Mouse (Mus musculus) macrophage (primary cell): Measurements from ENCODE around the gene Ten1. TPM values are rescaled to one million over a fixed set of nuclear protein-coding genes. Genes with fewer than 3 reads are reported as not detected.

ENCODE experiments used
- H3K27ac ChIP-seq: fragments of 350-480 bp; formaldehyde crosslinking; 2 replicates; pipeline ENCODE4 v1.9.0; 2021
- H3K36me3 ChIP-seq: fragments of 350-480 bp; formaldehyde crosslinking; 2 replicates; pipeline ENCODE4 v1.9.0; 2021; ENCODE audit errors: inconsistent target
- H3K4me3 ChIP-seq: fragments of 350-480 bp; formaldehyde crosslinking; 2 replicates; pipeline ENCODE4 v1.9.0; 2021; ENCODE audit errors: inconsistent target
- H3K79me2 ChIP-seq: fragments of 350-480 bp; formaldehyde crosslinking; 2 replicates; pipeline ENCODE4 v1.9.0; 2021; ENCODE audit errors: inconsistent target
- WGBS: methylation state at CpG from one replicate; pipeline ENCODE4 v1.1.7; 2026; ENCODE audit warnings: inconsistent platforms; ENCODE audit not compliant: missing documents; 5-methylcytosine and 5-hydroxymethylcytosine counted together
- polyA plus RNA-seq: library from polyadenylated mRNA; stranded (reverse); fragments of 250-400 nt; gene quantifications from 3 replicates; pipeline ENCODE4 v1.2.4, GENCODE M21; 2018; ENCODE audit warnings: inconsistent platforms
- total RNA-seq, 78 experiments: library from RNA; depleted of rRNA; stranded (reverse); fragments of 250-400 nt; gene quantifications; 1 replicate in 9 of 78; 2 replicates in 24 of 78; 3 replicates in 43 of 78; 4 replicates in 2 of 78; pipeline ENCODE4 v1.2.4; 2018; ENCODE audit warnings: inconsistent platforms in 56 of 78

Gene Ten1
- 10 to 100 TPM in 20 of 26 experiments, 1 to 10 TPM in 6; 6.3 to 33.7 (median 13.2) TPM for total RNA-seq (2018; cell fraction: chromatin; rRNA removed)
- 10 to 100 TPM; 38.0 to 74.1 (median 59.3) TPM for total RNA-seq (2018; cell fraction: cytosol; rRNA removed)
- total RNA-seq (2018; cell fraction: nucleus; rRNA removed), result 10 to 100 TPM in 23 of 26 experiments, 1 to 10 TPM in 3; 6.3 to 29.9 (median 20.8) TPM
- polyA plus RNA-seq, result 35.1 to 61.5 TPM (median 55.2 TPM) in 3 replicates

DNA sequence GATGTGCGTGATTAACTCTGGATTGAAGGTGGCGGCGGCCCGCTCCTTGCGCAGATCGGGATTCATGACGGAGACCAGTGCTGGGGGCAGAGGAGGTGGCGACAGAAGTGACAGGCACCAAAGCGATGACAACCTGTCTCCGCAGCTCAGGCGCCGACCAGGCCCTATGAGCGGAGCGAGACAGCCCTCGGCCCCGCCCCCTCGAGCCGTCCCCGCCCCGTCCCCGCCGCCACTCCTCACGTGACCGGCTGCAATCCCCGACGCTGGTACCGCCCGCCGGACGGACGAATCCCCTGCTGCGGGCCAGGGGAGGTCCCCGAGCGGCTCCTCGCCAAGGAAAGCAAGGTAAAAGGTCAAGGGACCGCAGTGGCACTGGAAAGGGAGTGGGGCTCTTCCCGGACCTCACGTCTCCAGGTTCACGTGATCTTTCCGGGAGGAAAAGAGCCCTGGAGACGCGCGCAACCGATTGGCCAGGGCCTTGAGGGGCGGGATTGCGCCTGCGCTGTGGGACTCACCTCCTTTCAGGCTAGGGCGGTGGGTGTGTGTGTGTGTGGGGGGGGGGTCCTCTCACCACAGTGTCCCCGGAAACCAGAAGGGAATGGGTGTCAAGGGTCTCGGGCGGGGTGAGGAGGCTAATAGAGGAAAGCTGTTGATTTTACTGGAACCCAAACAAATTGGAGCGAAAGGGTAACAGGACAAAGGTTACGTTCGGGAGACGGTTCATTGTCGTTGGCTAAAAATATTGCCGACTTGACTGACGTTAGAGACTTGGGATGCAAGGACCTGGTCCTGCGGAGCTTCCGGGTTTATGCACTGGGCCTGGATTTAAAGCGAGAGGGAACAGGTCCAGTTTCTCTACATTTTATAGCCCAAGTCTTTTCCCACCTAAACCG is at the start of gene Ten1, which contains the start of gene Acox1:
TSS of gene Ten1 (plus strand) at position 217 of the 893 bp plus-strand sequence.
TSS of gene Acox1 (minus strand) at position 407 of the 893 bp plus-strand sequence.
- Histone ChIP-seq H3K79me2 (peaks cover 66% of the 10 kb centered on the region), H3K4me3 (peak within 1 kb of the TSS; percentile 95), H3K36me3 (0 out of 2 replicates have a peak, but pooled peaks cover 6% of the 10 kb centered on the region), H3K27ac (peak within 1 kb of the TSS; percentile 91)
- 1% methylated on average over 40 of the region's 62 CpGs for WGBS

DNA sequence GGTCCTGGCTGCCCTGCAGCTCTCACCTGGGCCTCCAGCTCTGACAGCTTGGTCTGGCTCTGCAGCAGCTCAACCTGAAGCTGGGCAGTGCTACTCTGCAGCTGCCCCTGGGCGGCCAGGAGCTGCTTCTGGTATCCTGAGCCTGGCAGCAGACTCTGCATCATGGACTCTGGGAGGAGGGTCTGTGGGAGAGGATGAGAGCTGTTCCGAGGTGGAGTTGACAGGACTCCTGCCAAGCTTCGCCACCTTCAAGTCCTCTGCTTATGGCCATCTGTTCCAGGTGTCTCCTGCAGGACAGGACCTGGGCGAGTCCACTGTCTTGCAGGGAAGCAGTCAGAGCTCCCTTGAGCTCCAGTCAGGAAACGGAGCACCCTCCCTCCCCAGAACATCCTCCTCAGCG is 49.3 kb upstream of the Ten1 start:
- H3K4me3 ChIP-seq, result no peak overlapping the region
- peaks cover 41% of the 10 kb centered on the region; the same call in 1 of the 2 replicates for H3K36me3 ChIP-seq
- no peak overlapping the region for H3K27ac ChIP-seq
- no peaks in the 10 kb centered on the region for H3K79me2 ChIP-seq
- WGBS, result 100% methylated on average over 6 of the region's 6 CpGs

GRCm38 (mm10) chr11:116150960-116151359 is 47.7 kb upstream of the Ten1 start:
- Histone ChIP-seq H3K27ac (no peak overlapping the region), H3K4me3 (no peak overlapping the region), H3K36me3 (peaks cover 41% of the 10 kb centered on the region; the same call in 1 of the 2 replicates), H3K79me2 (no peaks in the 10 kb centered on the region)
- WGBS, result 100% methylated on average over 2 of the region's 2 CpGs

- no peaks in the 10 kb centered on the region; the same call in 1 of the 2 replicates for H3K36me3 ChIP-seq
- no peaks in the 10 kb centered on the region for H3K79me2 ChIP-seq
- H3K4me3 ChIP-seq, result no peak overlapping the region
- WGBS, result 94% methylated on average over 12 of the region's 12 CpGs
- H3K27ac ChIP-seq, result no peak overlapping the region
Observed at GRCm38 (mm10) chr11:116161312-116161711, 37.3 kb upstream of the Ten1 start.

- no peak overlapping the region for H3K27ac ChIP-seq
- no peaks in the 10 kb centered on the region for H3K79me2 ChIP-seq
- H3K4me3 ChIP-seq, result no peak overlapping the region
- no peaks in the 10 kb centered on the region for H3K36me3 ChIP-seq
- 92% methylated on average over 10 of the region's 10 CpGs for WGBS
Observed at GRCm38 (mm10) chr11:116162146-116162545, 36.5 kb upstream of the Ten1 start.

DNA sequence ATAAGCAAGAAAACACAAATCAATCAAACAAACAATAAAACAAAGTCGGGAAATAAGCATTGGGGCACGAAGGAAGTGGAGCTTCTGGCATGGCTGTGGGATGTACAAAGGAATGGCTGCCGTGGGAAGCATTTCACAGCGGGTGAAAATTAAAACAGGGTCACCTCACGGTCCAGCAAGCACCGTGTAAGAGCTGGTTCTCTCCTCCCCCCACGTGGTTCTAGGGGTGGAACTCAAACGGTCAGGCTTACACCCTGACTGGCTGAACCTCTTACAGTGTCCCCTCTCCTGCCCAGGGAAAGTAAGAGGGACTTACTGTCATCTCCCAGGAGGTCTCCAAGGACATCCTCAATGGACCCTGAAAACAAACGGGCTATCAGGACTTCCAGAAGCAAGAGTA is 35.7 kb upstream of the Ten1 start:
- Histone ChIP-seq H3K4me3 (no peak overlapping the region), H3K27ac (no peak overlapping the region), H3K36me3 (no peaks in the 10 kb centered on the region), H3K79me2 (no peaks in the 10 kb centered on the region)
- WGBS, result 77% methylated on average over 8 of the region's 9 CpGs

- peak overlapping the region; percentile 32; the same call in 1 of the 2 replicates for H3K27ac ChIP-seq
- H3K79me2 ChIP-seq, result no peaks in the 10 kb centered on the region
- peak overlapping the region; percentile 84 for H3K4me3 ChIP-seq
- H3K36me3 ChIP-seq, result no peaks in the 10 kb centered on the region
- 27% methylated on average over 6 of the region's 6 CpGs for WGBS
Observed at GRCm38 (mm10) chr11:116167232-116167631, 31.4 kb upstream of the Ten1 start.

- Histone ChIP-seq H3K27ac (peak within 1 kb of the TSS; percentile 32), H3K4me3 (peak within 1 kb of the TSS; percentile 84), H3K36me3 (peaks cover 4% of the 10 kb centered on the region; the same call in 1 of the 2 replicates), H3K79me2 (no peaks in the 10 kb centered on the region)
- under 1% methylated on average over 39 of the region's 40 CpGs for WGBS
Observed at GRCm38 (mm10) chr11:116167884-116168439, 30.7 kb upstream of the Ten1 start, which contains the start of gene Fbf1. TSS of gene Fbf1 (minus strand) at chr11:116168166.

- H3K79me2 ChIP-seq, result no peaks in the 10 kb centered on the region
- no peak overlapping the region for H3K4me3 ChIP-seq
- 88% methylated on average over 3 of the region's 3 CpGs for WGBS
- no peak overlapping the region for H3K27ac ChIP-seq
- peaks cover 17% of the 10 kb centered on the region; the same call in 1 of the 2 replicates for H3K36me3 ChIP-seq
Observed at GRCm38 (mm10) chr11:116169214-116169613, 29.4 kb upstream of the Ten1 start.

DNA sequence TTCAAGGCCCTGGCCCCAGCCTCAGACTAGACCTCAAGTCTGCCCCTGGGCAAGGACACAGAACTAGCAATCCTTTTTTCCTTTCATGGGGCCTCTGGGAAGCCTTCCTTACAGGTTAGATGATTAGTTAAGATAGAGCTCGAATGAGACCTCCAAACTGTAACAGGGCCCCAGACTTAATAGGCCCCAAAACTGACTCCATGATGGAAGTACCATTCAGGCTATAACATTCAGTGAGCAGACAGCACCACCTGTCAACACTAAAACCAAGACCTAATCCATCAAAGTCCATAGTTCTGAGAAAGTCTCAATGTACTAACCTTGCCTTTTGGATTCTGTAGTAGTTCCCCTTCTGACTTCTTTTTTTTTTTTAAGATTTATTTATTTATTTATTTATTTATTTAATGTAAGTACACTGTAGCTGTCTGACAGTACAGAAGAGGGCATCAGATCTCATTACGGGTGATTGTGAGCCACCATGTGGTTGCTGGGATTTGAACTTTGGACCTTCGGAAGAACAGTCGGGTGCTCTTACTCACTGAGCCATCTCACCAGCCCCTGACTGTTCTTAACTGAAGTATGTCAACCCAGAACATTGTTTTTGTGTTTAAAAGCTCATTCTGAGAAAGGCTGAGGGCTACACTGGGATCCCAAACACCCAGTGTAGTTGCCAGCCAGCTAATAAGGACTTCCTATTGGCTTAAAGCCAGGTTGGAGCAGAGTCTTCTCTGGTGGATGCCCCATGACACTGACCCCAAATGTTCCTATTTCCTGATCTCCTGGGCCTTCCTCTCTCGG is 28.5 kb upstream of the Ten1 start:
- Histone ChIP-seq H3K27ac (no peak overlapping the region), H3K36me3 (peaks cover 27% of the 10 kb centered on the region), H3K4me3 (no peak overlapping the region), H3K79me2 (no peaks in the 10 kb centered on the region)
- WGBS, result 76% methylated on average over 5 of the region's 5 CpGs

- H3K27ac ChIP-seq, result no peak overlapping the region
- peaks cover 34% of the 10 kb centered on the region for H3K36me3 ChIP-seq
- WGBS, result 100% methylated on average over 2 of the region's 2 CpGs
- no peaks in the 10 kb centered on the region for H3K79me2 ChIP-seq
- no peak overlapping the region for H3K4me3 ChIP-seq
Observed at GRCm38 (mm10) chr11:116171959-116172358, 26.7 kb upstream of the Ten1 start.

DNA sequence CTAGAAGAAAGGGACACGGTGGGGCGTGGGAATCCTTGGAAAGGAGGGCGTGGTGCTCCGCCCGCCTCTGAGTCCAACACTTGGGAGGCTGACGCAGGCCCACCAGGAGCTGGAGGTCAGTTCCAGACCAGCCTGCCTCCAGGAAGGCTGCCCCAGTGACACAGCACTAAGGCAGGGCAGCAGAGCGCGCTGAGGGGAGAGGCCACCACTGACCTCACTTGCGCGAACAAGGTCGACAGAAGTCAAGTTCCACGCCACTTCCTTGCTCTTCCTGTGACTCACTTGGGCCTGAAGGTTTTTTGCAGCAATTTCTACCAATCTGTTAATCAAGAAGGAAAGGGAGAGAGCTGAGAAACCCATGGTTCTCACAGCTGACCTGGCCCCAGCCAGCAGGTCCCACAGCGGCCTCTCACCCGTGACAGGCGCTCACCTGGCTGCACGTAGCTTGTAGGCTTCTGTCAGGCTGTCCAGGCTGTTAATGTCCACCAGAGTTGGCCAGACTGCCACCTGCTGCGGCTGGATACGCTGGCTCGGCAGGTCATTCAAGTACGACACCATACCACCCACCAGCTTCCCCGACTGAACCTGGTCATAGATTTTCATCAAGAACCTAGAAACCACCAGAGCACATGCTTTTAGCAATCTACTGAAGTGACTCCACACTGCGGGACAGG is 23.7 kb upstream of the Ten1 start:
- no peak overlapping the region for H3K27ac ChIP-seq
- peaks cover 61% of the 10 kb centered on the region for H3K36me3 ChIP-seq
- no peaks in the 10 kb centered on the region for H3K79me2 ChIP-seq
- no peak overlapping the region for H3K4me3 ChIP-seq
- WGBS, result 95% methylated on average over 20 of the region's 22 CpGs

DNA sequence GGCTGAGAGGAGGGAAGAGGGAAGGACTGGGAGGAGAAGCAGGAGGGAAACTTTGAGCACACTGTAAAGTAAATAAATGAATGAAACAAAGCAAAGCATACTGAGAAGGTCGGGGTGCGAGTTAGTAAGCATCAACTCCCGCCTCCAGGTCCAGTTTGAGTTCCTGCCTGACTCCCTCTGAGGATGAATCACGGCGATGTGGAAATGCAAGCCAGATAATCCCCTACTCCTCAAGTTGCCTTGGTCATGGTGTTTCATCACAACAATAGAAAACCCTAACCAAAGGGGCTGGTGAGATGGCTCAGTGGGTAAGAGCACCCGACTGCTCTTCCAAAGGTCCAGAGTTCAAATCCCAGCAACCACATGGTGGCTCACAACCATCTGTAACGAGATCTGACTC is 22.6 kb upstream of the Ten1 start:
- H3K27ac ChIP-seq, result no peak overlapping the region
- H3K4me3 ChIP-seq, result no peak overlapping the region
- H3K36me3 ChIP-seq, result peaks cover 68% of the 10 kb centered on the region
- WGBS, result 97% methylated on average over 5 of the region's 7 CpGs
- H3K79me2 ChIP-seq, result no peaks in the 10 kb centered on the region
